Mouse (Mus musculus): ENCODE measurements around the gene Acaa1a. TPM values are rescaled to one million over a fixed set of nuclear protein-coding genes. Genes with fewer than 3 reads are reported as not detected.

Acaa1a gene
- polyA plus RNA-seq, 1 experiment, result 138 TPM

GRCm38 (mm10) chr9:119324130-119324529 is 15.3 kb upstream of the Acaa1a start:
- H3K36me3 ChIP-seq (ENCODE audit: control insufficient read depth, insufficient read depth, low read length), result no peaks in the 10 kb centered on the region
- no peak overlapping the region for H3K27ac ChIP-seq (ENCODE audit: insufficient read depth, low read length)
- no peaks in the 10 kb centered on the region for H3K27me3 ChIP-seq (ENCODE audit: control insufficient read depth, insufficient read depth, low read length)
- 33% methylated on average over 1 of the region's 1 CpGs for WGBS
- peaks cover 14% of the 10 kb centered on the region for H3K4me1 ChIP-seq (ENCODE audit: control insufficient read depth, insufficient read depth, insufficient read length)
- no peak for DNase-seq (ENCODE audit: low read depth in 1 of 2, low spot score in 2 of 2)
- TF ChIP-seq CTCF (IDR thresholded peaks at IDR 0.05; ENCODE audit: extremely low read depth, insufficient read depth, insufficient read length, insufficient replicate concordance) (no peak), POLR2A (IDR thresholded peaks at IDR 0.05; ENCODE audit: low read depth, low read length) (no peak)
- no peak overlapping the region for H3K4me3 ChIP-seq (ENCODE audit: extremely low read depth, insufficient read depth, insufficient read length)

- no peak overlapping the region; the same call in 1 of the 2 replicates for H3K27ac ChIP-seq (ENCODE audit: insufficient read depth, low read length)
- no peaks in the 10 kb centered on the region for H3K27me3 ChIP-seq (ENCODE audit: control insufficient read depth, insufficient read depth, low read length)
- WGBS, result 14% methylated on average over 3 of the region's 3 CpGs
- H3K4me1 ChIP-seq (ENCODE audit: control insufficient read depth, insufficient read depth, insufficient read length), result peaks cover 3% of the 10 kb centered on the region; the same call in 1 of the 2 replicates
- no peaks in the 10 kb centered on the region for H3K36me3 ChIP-seq (ENCODE audit: control insufficient read depth, insufficient read depth, low read length)
- no peak for DNase-seq (ENCODE audit: low read depth in 1 of 2, low spot score in 2 of 2)
- no peak for TF ChIP-seq POLR2A (IDR thresholded peaks at IDR 0.05; ENCODE audit: low read depth, low read length)
- TF ChIP-seq CTCF (IDR thresholded peaks at IDR 0.05; ENCODE audit: extremely low read depth, insufficient read depth, insufficient read length, insufficient replicate concordance), result no peak
- H3K4me3 ChIP-seq (ENCODE audit: extremely low read depth, insufficient read depth, insufficient read length), result no peak overlapping the region
Observed at GRCm38 (mm10) chr9:119328488-119328887, 11.0 kb upstream of the Acaa1a start.

GRCm38 (mm10) chr9:119330186-119330963 is 9.1 kb upstream of the Acaa1a start:
- H3K4me3 ChIP-seq (ENCODE audit: extremely low read depth, insufficient read depth, insufficient read length), result no peak overlapping the region
- peaks cover 4% of the 10 kb centered on the region; the same call in 1 of the 2 replicates for H3K4me1 ChIP-seq (ENCODE audit: control insufficient read depth, insufficient read depth, insufficient read length)
- no peak overlapping the region for H3K27ac ChIP-seq (ENCODE audit: insufficient read depth, low read length)
- no peak for DNase-seq (ENCODE audit: low read depth in 1 of 2, low spot score in 2 of 2)
- no peaks in the 10 kb centered on the region for H3K36me3 ChIP-seq (ENCODE audit: control insufficient read depth, insufficient read depth, low read length)
- H3K27me3 ChIP-seq (ENCODE audit: control insufficient read depth, insufficient read depth, low read length), result no peaks in the 10 kb centered on the region
- TF ChIP-seq CTCF (IDR thresholded peaks at IDR 0.05; ENCODE audit: extremely low read depth, insufficient read depth, insufficient read length, insufficient replicate concordance), result no peak
- 88% methylated on average over 15 of the region's 15 CpGs for WGBS

GRCm38 (mm10) chr9:119334324-119334723 is 5.2 kb upstream of the Acaa1a start:
- Histone ChIP-seq H3K4me1 (ENCODE audit: control insufficient read depth, insufficient read depth, insufficient read length) (peaks cover 8% of the 10 kb centered on the region; the same call in 1 of the 2 replicates), H3K4me3 (ENCODE audit: extremely low read depth, insufficient read depth, insufficient read length) (no peak overlapping the region), H3K36me3 (ENCODE audit: control insufficient read depth, insufficient read depth, low read length) (peaks cover 9% of the 10 kb centered on the region), H3K27ac (ENCODE audit: insufficient read depth, low read length) (peak overlapping the region; percentile 49), H3K27me3 (ENCODE audit: control insufficient read depth, insufficient read depth, low read length) (no peaks in the 10 kb centered on the region)
- WGBS, result 11% methylated on average over 10 of the region's 10 CpGs
- TF ChIP-seq POLR2A (IDR thresholded peaks at IDR 0.05; ENCODE audit: low read depth, low read length) (no peak), CTCF (IDR thresholded peaks at IDR 0.05; ENCODE audit: extremely low read depth, insufficient read depth, insufficient read length, insufficient replicate concordance) (no peak)
- DNase-seq (ENCODE audit: low read depth in 1 of 2, low spot score in 2 of 2), result peak in 1 of 2 experiments; percentile 27

- Histone ChIP-seq H3K27me3 (ENCODE audit: control insufficient read depth, insufficient read depth, low read length) (no peaks in the 10 kb centered on the region), H3K4me1 (ENCODE audit: control insufficient read depth, insufficient read depth, insufficient read length) (peaks cover 8% of the 10 kb centered on the region; the same call in 1 of the 2 replicates), H3K27ac (ENCODE audit: insufficient read depth, low read length) (peak overlapping the region; percentile 49), H3K36me3 (ENCODE audit: control insufficient read depth, insufficient read depth, low read length) (peaks cover 9% of the 10 kb centered on the region), H3K4me3 (ENCODE audit: extremely low read depth, insufficient read depth, insufficient read length) (no peak overlapping the region)
- DNase-seq (ENCODE audit: low read depth in 1 of 2, low spot score in 2 of 2), result no peak
- TF ChIP-seq POLR2A (IDR thresholded peaks at IDR 0.05; ENCODE audit: low read depth, low read length) (no peak), CTCF (IDR thresholded peaks at IDR 0.05; ENCODE audit: extremely low read depth, insufficient read depth, insufficient read length, insufficient replicate concordance) (no peak)
- WGBS, result 75% methylated on average over 2 of the region's 2 CpGs
Observed at GRCm38 (mm10) chr9:119334834-119335233, 4.6 kb upstream of the Acaa1a start.

GRCm38 (mm10) chr9:119335571-119335970 is 3.9 kb upstream of the Acaa1a start:
- DNase-seq (ENCODE audit: low read depth in 1 of 2, low spot score in 2 of 2), result no peak
- Histone ChIP-seq H3K27me3 (ENCODE audit: control insufficient read depth, insufficient read depth, low read length) (no peaks in the 10 kb centered on the region), H3K4me3 (ENCODE audit: extremely low read depth, insufficient read depth, insufficient read length) (no peak overlapping the region), H3K4me1 (ENCODE audit: control insufficient read depth, insufficient read depth, insufficient read length) (peaks cover 8% of the 10 kb centered on the region; the same call in 1 of the 2 replicates), H3K27ac (ENCODE audit: insufficient read depth, low read length) (no peak overlapping the region), H3K36me3 (ENCODE audit: control insufficient read depth, insufficient read depth, low read length) (peaks cover 9% of the 10 kb centered on the region)
- TF ChIP-seq CTCF (IDR thresholded peaks at IDR 0.05; ENCODE audit: extremely low read depth, insufficient read depth, insufficient read length, insufficient replicate concordance), result no peak
- TF ChIP-seq POLR2A (IDR thresholded peaks at IDR 0.05; ENCODE audit: low read depth, low read length), result no peak
- 88% methylated on average over 4 of the region's 4 CpGs for WGBS

- Histone ChIP-seq H3K27me3 (ENCODE audit: control insufficient read depth, insufficient read depth, low read length) (no peaks in the 10 kb centered on the region), H3K36me3 (ENCODE audit: control insufficient read depth, insufficient read depth, low read length) (peaks cover 9% of the 10 kb centered on the region), H3K4me3 (ENCODE audit: extremely low read depth, insufficient read depth, insufficient read length) (no peak overlapping the region), H3K4me1 (ENCODE audit: control insufficient read depth, insufficient read depth, insufficient read length) (peaks cover 12% of the 10 kb centered on the region; the same call in 1 of the 2 replicates), H3K27ac (ENCODE audit: insufficient read depth, low read length) (no peak overlapping the region)
- TF ChIP-seq CTCF (IDR thresholded peaks at IDR 0.05; ENCODE audit: extremely low read depth, insufficient read depth, insufficient read length, insufficient replicate concordance), result no peak
- TF ChIP-seq POLR2A (IDR thresholded peaks at IDR 0.05; ENCODE audit: low read depth, low read length), result no peak
- WGBS, result 94% methylated on average over 14 of the region's 14 CpGs
- no peak for DNase-seq (ENCODE audit: low read depth in 1 of 2, low spot score in 2 of 2)
Observed at GRCm38 (mm10) chr9:119337842-119338241, 1.6 kb upstream of the Acaa1a start.

All from spleen, adult 2 months (tissue).